Comparison of ENCODE assay signal across 8 mouse cellular contexts in the genomic region with DNA sequence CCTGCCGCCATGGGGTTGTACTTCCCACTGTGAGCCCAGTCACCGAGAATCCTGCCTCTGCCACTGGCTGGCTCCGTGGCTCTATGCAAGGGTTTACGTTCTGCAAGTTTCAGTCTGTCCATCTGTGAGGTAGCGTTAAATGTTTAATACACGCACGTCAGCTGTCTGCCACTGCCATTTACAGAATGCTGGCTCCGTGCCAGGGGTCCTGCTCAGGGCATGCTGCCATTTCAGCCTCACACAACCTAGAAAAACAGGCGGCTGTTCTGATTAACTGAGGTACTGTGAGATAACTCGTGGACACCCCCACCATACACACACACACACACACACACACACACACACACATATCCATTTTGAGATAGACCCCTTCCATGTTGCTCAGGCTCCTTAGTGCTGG. TPM values are rescaled to one million over a fixed set of nuclear protein-coding genes. Genes with fewer than 3 reads are reported as not detected.
DNase-seq lines count a peak whose midpoint lies in the region; ATAC-seq and TF ChIP-seq lines count a peak whose summit lies in the region.

No protein-coding gene starts in this region.

- no peaks in the 10 kb centered on the region for H3K9me3 ChIP-seq in intestine, embryonic 14.5 days (ENCODE audit: control insufficient read depth, low read length)
- H3K9me3 ChIP-seq in intestine, postnatal 0 days (ENCODE audit: control insufficient read depth) = no peaks in the 10 kb centered on the region
- H3K9me3 ChIP-seq in limb, embryonic 14.5 days (ENCODE audit: control insufficient read depth, low read length) = no peaks in the 10 kb centered on the region

- DNase-seq in intestine, embryonic 14.5 days (ENCODE audit: low spot score) = peak; percentile 55
- peak; percentile 71 for DNase-seq in cerebellum, adult 9-10 months
- peak; percentile 20 to 63 for DNase-seq in heart, adult 9 months (ENCODE audit: low spot score in 2 of 2)
- DNase-seq in limb, embryonic 14.5 days (ENCODE audit: low spot score) = peak; percentile 66
- DNase-seq in left cerebral cortex, adult 2 months (ENCODE audit: extremely low spot score in 1 of 2, low spot score in 2 of 2) = no peak
- no peak for DNase-seq in layer of hippocampus, adult 8-10 months (ENCODE audit: low spot score in 2 of 2)
- no peak for DNase-seq in embryo, embryonic 11 days

- no peak overlapping the region for H3K9ac ChIP-seq in intestine, embryonic 14.5 days (ENCODE audit: low read length)
- H3K9ac ChIP-seq in intestine, postnatal 0 days (ENCODE audit: low read depth, low read length) = no peak overlapping the region
- no peak overlapping the region for H3K9ac ChIP-seq in limb, embryonic 14.5 days (ENCODE audit: low read depth, low read length, severe bottlenecking)

- H3K4me2 ChIP-seq in intestine, embryonic 14.5 days (ENCODE audit: low read length) = no peak overlapping the region
- no peak overlapping the region for H3K4me2 ChIP-seq in intestine, postnatal 0 days (replicated peaks; ENCODE audit: low read depth)
- H3K4me2 ChIP-seq in limb, embryonic 14.5 days (replicated peaks; ENCODE audit: low read depth, low read length, severe bottlenecking) = no peak overlapping the region

- H3K27me3 ChIP-seq in intestine, embryonic 14.5 days (replicated peaks; ENCODE audit: control insufficient read depth, insufficient read depth, low read length) = no peaks in the 10 kb centered on the region
- no peaks in the 10 kb centered on the region for H3K27me3 ChIP-seq in intestine, postnatal 0 days (replicated peaks; ENCODE audit: control insufficient read depth, insufficient read depth, low read length)
- no peaks in the 10 kb centered on the region for H3K27me3 ChIP-seq in limb, embryonic 14.5 days (ENCODE audit: control insufficient read depth, insufficient read depth, low read length)

- WGBS in intestine, embryonic 14.5 days = 32% methylated on average over 10 of the region's 10 CpGs
- WGBS in intestine, postnatal 0 days = 39% methylated on average over 10 of the region's 10 CpGs
- 11% methylated on average over 10 of the region's 10 CpGs for WGBS in limb, embryonic 14.5 days

- no peak for TF ChIP-seq POLR2A in limb, embryonic 14.5 days (IDR thresholded peaks at IDR 0.05; ENCODE audit: borderline replicate concordance, extremely low read depth, insufficient read depth, insufficient read length)

- ATAC-seq in intestine, embryonic 14.5 days (replicated peaks; ENCODE audit: low FRiP score, low TSS enrichment, low read depth) = no peak
- no peak for ATAC-seq in intestine, postnatal 0 days
- no peak for ATAC-seq in limb, embryonic 14.5 days (ENCODE audit: low FRiP score, low read depth)

- no peaks in the 10 kb centered on the region for H3K36me3 ChIP-seq in intestine, embryonic 14.5 days (ENCODE audit: control insufficient read depth, insufficient read depth, low read length)
- no peaks in the 10 kb centered on the region for H3K36me3 ChIP-seq in intestine, postnatal 0 days (ENCODE audit: control insufficient read depth, insufficient read depth)
- H3K36me3 ChIP-seq in limb, embryonic 14.5 days (ENCODE audit: control insufficient read depth, insufficient read depth, low read length) = no peaks in the 10 kb centered on the region

- peaks cover 2% of the 10 kb centered on the region for H3K4me1 ChIP-seq in intestine, embryonic 14.5 days (replicated peaks; ENCODE audit: control insufficient read depth, insufficient read depth, low read length)
- no peaks in the 10 kb centered on the region for H3K4me1 ChIP-seq in intestine, postnatal 0 days (replicated peaks; ENCODE audit: control insufficient read depth, insufficient read depth, low read length)
- peaks cover 13% of the 10 kb centered on the region for H3K4me1 ChIP-seq in limb, embryonic 14.5 days (ENCODE audit: control insufficient read depth, insufficient read depth, low read length)

- intact Hi-C loops in left cerebral cortex, adult 2 months (cut with DNase I) = loop anchor here (10.0 kb wide), 1 partner anchor 452 kb away; no protein-coding TSS in a partner anchor

- no peak overlapping the region for H3K27ac ChIP-seq in intestine, embryonic 14.5 days (ENCODE audit: low read depth)
- H3K27ac ChIP-seq in intestine, postnatal 0 days (ENCODE audit: low read depth, low read length) = no peak overlapping the region
- H3K27ac ChIP-seq in limb, embryonic 14.5 days (replicated peaks; ENCODE audit: low read depth, low read length) = no peak overlapping the region
- no peak overlapping the region for H3K27ac ChIP-seq in left cerebral cortex, adult 2 months

- H3K4me3 ChIP-seq in intestine, embryonic 14.5 days (ENCODE audit: low read depth, low read length) = no peak overlapping the region
- no peak overlapping the region for H3K4me3 ChIP-seq in intestine, postnatal 0 days (ENCODE audit: low read depth, low read length)
- H3K4me3 ChIP-seq in limb, embryonic 14.5 days (replicated peaks; ENCODE audit: low read length) = no peak overlapping the region
- H3K4me3 ChIP-seq in left cerebral cortex, adult 2 months = no peak overlapping the region

- no peak for TF ChIP-seq CTCF in intestine, postnatal 0 days (IDR thresholded peaks at IDR 0.05; ENCODE audit: low read depth)
- no peak for TF ChIP-seq CTCF in left cerebral cortex, adult 2 months (IDR thresholded peaks at IDR 0.05)

RNA-seq across cellular contexts. Expression of a gene that starts 8.2 kb away (rescaled TPM):
- 7.3 and 8.1 TPM in 2 replicates for polyA plus RNA-seq in intestine, embryonic 14.5 days (2014; fragmentation: Nextera tagmentation; extraction: Ambion mirVana)
- 2.4 and 3.1 TPM in 2 replicates for polyA plus RNA-seq in intestine, postnatal 0 days (2015; fragmentation: Nextera tagmentation; extraction: Ambion mirVana)
- 29.6 and 41.0 TPM in 2 replicates for polyA plus RNA-seq in limb, embryonic 14.5 days (2012; rRNA removed)
- polyA plus RNA-seq in limb, embryonic 14.5 days (2014; fragmentation: Nextera tagmentation; extraction: Ambion mirVana) = 12.9 and 15.6 TPM in 2 replicates
- 100 to 1,000 TPM; 108 to 132 TPM for total RNA-seq in left cerebral cortex, adult 2 months (2021)
- total RNA-seq in layer of hippocampus, adult 8-10 months (2022) = 100 to 1,000 TPM in 3 of 4 experiments, 10 to 100 TPM in 1; 99.1 to 116 (median 106) TPM

RNA-seq across cellular contexts. Expression of a gene that starts 29.0 kb away (rescaled TPM):
- polyA plus RNA-seq in intestine, embryonic 14.5 days (2014; fragmentation: Nextera tagmentation; extraction: Ambion mirVana) = 0.62 and 0.99 TPM in 2 replicates
- 2.0 and 2.4 TPM in 2 replicates for polyA plus RNA-seq in intestine, postnatal 0 days (2015; fragmentation: Nextera tagmentation; extraction: Ambion mirVana)
- polyA plus RNA-seq in limb, embryonic 14.5 days (2012; rRNA removed) = 0.54 and 0.64 TPM in 2 replicates
- polyA plus RNA-seq in limb, embryonic 14.5 days (2014; fragmentation: Nextera tagmentation; extraction: Ambion mirVana) = 0.35 and 0.62 TPM in 2 replicates
- under 1 TPM; 0.23 TPM for total RNA-seq in left cerebral cortex, adult 2 months (2021)
- total RNA-seq in layer of hippocampus, adult 8-10 months (2022) = 1 to 10 TPM in 2 of 4 experiments, under 1 TPM in 1, not detected in 1; 0.19 to 3.9 (median 3.4) TPM

Comparison
In these comparisons a context has a peak if more than half of its experiments do, and no peak if none do; other contexts are left out.
1. DNase-seq: peak in intestine, embryonic 14.5 days (single experiment), cerebellum, adult 9-10 months (single experiment), heart, adult 9 months (2 of 2) and limb, embryonic 14.5 days (single experiment); none in left cerebral cortex, adult 2 months (0 of 2), layer of hippocampus, adult 8-10 months (0 of 2) and embryo, embryonic 11 days (single experiment).